Mouse (Mus musculus) neural tube, embryonic 12.5 days (tissue): ENCODE data around the gene Ttc19. TPM values are rescaled to one million over a fixed set of nuclear protein-coding genes. Genes with fewer than 3 reads are reported as not detected.
"Not testable (repeated sequence)": the region's sequence is repeated elsewhere in the genome, so short reads cannot be mapped to it uniquely, and the experiment has no call there.

ENCODE experiments used
- ATAC-seq: fragments of 200-750 bp; cut with Nextera tagmentation; 2 replicates; pipeline ENCODE4 v1.8.0; 2017; ENCODE audit warnings: low read depth, mild to moderate bottlenecking, moderate TSS enrichment, moderate library complexity; ENCODE audit not compliant: low FRiP score
- H3K27ac ChIP-seq: fragments of 300-500 bp; sonication (generic); 2 replicates; pipeline ENCODE4 v1.5.1; 2016
- H3K27me3 ChIP-seq: fragments of 300-500 bp; sonication (generic); replicated peaks from 2 replicates; pipeline ENCODE4 v1.6.1; 2016; ENCODE audit warnings: mild to moderate bottlenecking
- H3K36me3 ChIP-seq: fragments of 300-500 bp; sonication (generic); 2 replicates; pipeline ENCODE4 v1.6.1; 2016; ENCODE audit warnings: mild to moderate bottlenecking
- H3K4me1 ChIP-seq: fragments of 300-500 bp; sonication (generic); 2 replicates; pipeline ENCODE4 v1.6.1; 2016
- H3K4me2 ChIP-seq: fragments of 300-500 bp; sonication (generic); replicated peaks from 2 replicates; pipeline ENCODE4 v1.6.1; 2016; ENCODE audit warnings: mild to moderate bottlenecking
- H3K4me3 ChIP-seq: fragments of 300-500 bp; sonication (generic); 2 replicates; pipeline ENCODE4 v1.5.1; 2016
- H3K9ac ChIP-seq: fragments of 300-500 bp; sonication (generic); 2 replicates; pipeline ENCODE4 v1.6.1; 2016; ENCODE audit warnings: mild to moderate bottlenecking
- H3K9me3 ChIP-seq: fragments of 300-500 bp; sonication (generic); 2 replicates; pipeline ENCODE4 v1.6.1; 2016; ENCODE audit warnings: mild to moderate bottlenecking
- WGBS: fragments of 180-500 bp; shearing (Covaris S2); methylation state at CpG from one replicate; pipeline ENCODE4 v1.1.7; 2016; 5-methylcytosine and 5-hydroxymethylcytosine counted together
- polyA plus RNA-seq: library from polyadenylated mRNA; unstranded; fragments of >200 nt; fragmentation: Nextera tagmentation; extraction: Ambion mirVana; gene quantifications from 2 replicates; pipeline ENCODE4 v1.2.1, GENCODE M21; 2016

The Ttc19 gene
- polyA plus RNA-seq, 1 experiment from 2014 or later, result 37.0 TPM

- WGBS, result 63% methylated on average over 7 of the region's 7 CpGs
- peaks cover 17% of the 10 kb centered on the region for H3K4me1 ChIP-seq
- no peaks in the 10 kb centered on the region for H3K27me3 ChIP-seq
- H3K4me3 ChIP-seq, result no peak overlapping the region
- no peak overlapping the region for H3K27ac ChIP-seq
- ATAC-seq, result no peak
- H3K9me3 ChIP-seq, result no peaks in the 10 kb centered on the region
- no peak overlapping the region for H3K4me2 ChIP-seq
- H3K36me3 ChIP-seq, result no peaks in the 10 kb centered on the region
- H3K9ac ChIP-seq, result no peak overlapping the region
Observed at GRCm38 (mm10) chr11:62264018-62264417, 17.3 kb upstream of the Ttc19 start.

- H3K27ac ChIP-seq, result no peak overlapping the region
Observed at GRCm38 (mm10) chr11:62265642-62266041, 15.6 kb upstream of the Ttc19 start.

GRCm38 (mm10) chr11:62266466-62267214 lies 14.6 kb upstream of the Ttc19 start:
- Histone ChIP-seq H3K27me3 (no peaks in the 10 kb centered on the region), H3K4me1 (peaks cover 17% of the 10 kb centered on the region), H3K27ac (no peak overlapping the region), H3K36me3 (no peaks in the 10 kb centered on the region), H3K4me2 (no peak overlapping the region), H3K9me3 (no peaks in the 10 kb centered on the region), H3K9ac (no peak overlapping the region), H3K4me3 (no peak overlapping the region)
- no peak for ATAC-seq
- 51% methylated on average over 17 of the region's 17 CpGs for WGBS

More at GRCm38 (mm10) chr11:62265642-62266041, 15.6 kb upstream of the Ttc19 start:
- Histone ChIP-seq H3K4me3 (no peak overlapping the region), H3K36me3 (no peaks in the 10 kb centered on the region), H3K27me3 (no peaks in the 10 kb centered on the region), H3K4me1 (peaks cover 17% of the 10 kb centered on the region), H3K9me3 (no peaks in the 10 kb centered on the region), H3K9ac (no peak overlapping the region), H3K4me2 (no peak overlapping the region)
- ATAC-seq, result no peak
- 61% methylated on average over 7 of the region's 7 CpGs for WGBS

- H3K9me3 ChIP-seq, result no peaks in the 10 kb centered on the region
- H3K27ac ChIP-seq, result no peak overlapping the region
- H3K4me3 ChIP-seq, result no peak overlapping the region
- no peak overlapping the region for H3K9ac ChIP-seq
- no peaks in the 10 kb centered on the region for H3K36me3 ChIP-seq
- peaks cover 17% of the 10 kb centered on the region for H3K4me1 ChIP-seq
- ATAC-seq, result no peak
- H3K27me3 ChIP-seq, result no peaks in the 10 kb centered on the region
- WGBS, result 78% methylated on average over 8 of the region's 8 CpGs
- no peak overlapping the region for H3K4me2 ChIP-seq
Observed at GRCm38 (mm10) chr11:62268381-62268780, 12.9 kb upstream of the Ttc19 start.

GRCm38 (mm10) chr11:62269097-62269496 lies 12.2 kb upstream of the Ttc19 start:
- no peak for ATAC-seq
- Histone ChIP-seq H3K9ac (no peak overlapping the region), H3K27ac (no peak overlapping the region), H3K27me3 (no peaks in the 10 kb centered on the region), H3K4me3 (no peak overlapping the region), H3K4me1 (peaks cover 17% of the 10 kb centered on the region), H3K4me2 (no peak overlapping the region), H3K36me3 (no peaks in the 10 kb centered on the region), H3K9me3 (no peaks in the 10 kb centered on the region)
- WGBS, result 79% methylated on average over 12 of the region's 12 CpGs

GRCm38 (mm10) chr11:62270851-62271250 lies 10.4 kb upstream of the Ttc19 start:
- Histone ChIP-seq H3K4me3 (no peak overlapping the region), H3K4me1 (peaks cover 12% of the 10 kb centered on the region), H3K36me3 (no peaks in the 10 kb centered on the region), H3K9ac (no peak overlapping the region), H3K27ac (no peak overlapping the region), H3K27me3 (no peaks in the 10 kb centered on the region), H3K9me3 (no peaks in the 10 kb centered on the region), H3K4me2 (no peak overlapping the region)
- 69% methylated on average over 5 of the region's 5 CpGs for WGBS
- ATAC-seq, result no peak

GRCm38 (mm10) chr11:62277086-62277485 lies 4.2 kb upstream of the Ttc19 start:
- no peak overlapping the region for H3K9ac ChIP-seq
- no peak for ATAC-seq
- H3K9me3 ChIP-seq, result no peaks in the 10 kb centered on the region
- no peaks in the 10 kb centered on the region for H3K27me3 ChIP-seq
- H3K27ac ChIP-seq, result no peak overlapping the region
- H3K4me3 ChIP-seq, result no peak overlapping the region
- 64% methylated on average over 8 of the region's 8 CpGs for WGBS
- no peak overlapping the region for H3K4me2 ChIP-seq
- H3K4me1 ChIP-seq, result peaks cover 2% of the 10 kb centered on the region
- no peaks in the 10 kb centered on the region for H3K36me3 ChIP-seq

- H3K4me2 ChIP-seq, result no peak overlapping the region
- ATAC-seq, result no peak
Observed at GRCm38 (mm10) chr11:62278027-62278426, 3.2 kb upstream of the Ttc19 start.

GRCm38 (mm10) chr11:62281601-62281997 lies 326 bp downstream of the Ttc19 start:
- Histone ChIP-seq H3K36me3 (peaks cover 17% of the 10 kb centered on the region; the same call in 1 of the 2 replicates), H3K9ac (peak overlapping the region; percentile 87), H3K27ac (peak overlapping the region; percentile 74), H3K9me3 (no peaks in the 10 kb centered on the region), H3K4me3 (peak overlapping the region; percentile 96), H3K27me3 (no peaks in the 10 kb centered on the region), H3K4me1 (peaks cover 4% of the 10 kb centered on the region), H3K4me2 (peak overlapping the region; percentile 81)
- 1% methylated on average over 46 of the region's 57 CpGs for WGBS
- peak; percentile 74 for ATAC-seq

More at GRCm38 (mm10) chr11:62278027-62278426, 3.2 kb upstream of the Ttc19 start:
- Histone ChIP-seq H3K4me1 (peaks cover 4% of the 10 kb centered on the region), H3K36me3 (0 out of 2 replicates have a peak, but pooled peaks cover under 1% of the 10 kb centered on the region), H3K27me3 (no peaks in the 10 kb centered on the region), H3K9ac (no peak overlapping the region), H3K27ac (no peak overlapping the region), H3K4me3 (no peak overlapping the region), H3K9me3 (no peaks in the 10 kb centered on the region)
- WGBS, result 27% methylated on average over 5 of the region's 5 CpGs

GRCm38 (mm10) chr11:62284020-62284419 lies 2.7 kb downstream of the Ttc19 start:
- not testable (repeated sequence) for H3K4me3 ChIP-seq, H3K27me3 ChIP-seq, H3K9me3 ChIP-seq, ATAC-seq, H3K9ac ChIP-seq, H3K4me1 ChIP-seq, H3K27ac ChIP-seq, H3K4me2 ChIP-seq
- WGBS, result 86% methylated on average over 3 of the region's 3 CpGs
- peaks cover 35% of the 10 kb centered on the region for H3K36me3 ChIP-seq

GRCm38 (mm10) chr11:62285020-62285419 lies 3.7 kb downstream of the Ttc19 start:
- H3K36me3 ChIP-seq, result peaks cover 41% of the 10 kb centered on the region

GRCm38 (mm10) chr11:62287700-62288099 lies 6.4 kb downstream of the Ttc19 start:
- no peak for ATAC-seq
- Histone ChIP-seq H3K4me3 (no peak overlapping the region), H3K4me2 (no peak overlapping the region), H3K9ac (no peak overlapping the region), H3K36me3 (peaks cover 49% of the 10 kb centered on the region), H3K27me3 (no peaks in the 10 kb centered on the region), H3K27ac (no peak overlapping the region), H3K9me3 (no peaks in the 10 kb centered on the region), H3K4me1 (no peaks in the 10 kb centered on the region)
- WGBS, result 84% methylated on average over 1 of the region's 1 CpGs

More at GRCm38 (mm10) chr11:62285020-62285419, 3.7 kb downstream of the Ttc19 start:
- 86% methylated on average over 8 of the region's 8 CpGs for WGBS
- no peak overlapping the region for H3K4me2 ChIP-seq
- no peak for ATAC-seq
- peaks cover 4% of the 10 kb centered on the region for H3K4me1 ChIP-seq
- no peaks in the 10 kb centered on the region for H3K27me3 ChIP-seq
- H3K4me3 ChIP-seq, result no peak overlapping the region
- H3K9ac ChIP-seq, result no peak overlapping the region
- no peak overlapping the region for H3K27ac ChIP-seq
- H3K9me3 ChIP-seq, result no peaks in the 10 kb centered on the region

- H3K36me3 ChIP-seq, result peaks cover 40% of the 10 kb centered on the region
- no peak overlapping the region for H3K9ac ChIP-seq
- H3K27me3 ChIP-seq, result no peaks in the 10 kb centered on the region
- ATAC-seq, result no peak
- no peak overlapping the region for H3K4me3 ChIP-seq
- H3K27ac ChIP-seq, result no peak overlapping the region
- no peaks in the 10 kb centered on the region for H3K4me1 ChIP-seq
- H3K9me3 ChIP-seq, result no peaks in the 10 kb centered on the region
- 84% methylated on average over 2 of the region's 2 CpGs for WGBS
- H3K4me2 ChIP-seq, result no peak overlapping the region
Observed at GRCm38 (mm10) chr11:62294121-62294520, 12.8 kb downstream of the Ttc19 start.
